Mouse (Mus musculus) neural tube, embryonic 13.5 days (tissue): ENCODE measurements at regions not wholly inside any gene's neighbourhood (a gene's known extent, or its start where the extent isn't known, plus 50 kb on each side); places are given as distances from the start of the nearest gene placed in this dataset.

ENCODE experiments used
- ATAC-seq: fragments of 200-750 bp; cut with Nextera tagmentation; 2 replicates; pipeline ENCODE4 v1.8.0; 2017; ENCODE audit warnings: low read depth, mild to moderate bottlenecking, moderate TSS enrichment, moderate library complexity
- H3K27ac ChIP-seq: fragments of 300-500 bp; sonication (generic); replicated peaks from 2 replicates; pipeline ENCODE4 v1.5.1; 2015; ENCODE audit warnings: moderate library complexity, mild to moderate bottlenecking, inconsistent platforms
- H3K27me3 ChIP-seq: fragments of 300-500 bp; sonication (generic); 2 replicates; pipeline ENCODE4 v1.6.1; 2015; ENCODE audit warnings: mild to moderate bottlenecking, inconsistent platforms
- H3K36me3 ChIP-seq: fragments of 300-500 bp; sonication (generic); 2 replicates; pipeline ENCODE4 v1.6.1; 2015; ENCODE audit warnings: mild to moderate bottlenecking, inconsistent platforms
- H3K4me1 ChIP-seq: fragments of 300-500 bp; sonication (generic); replicated peaks from 2 replicates; pipeline ENCODE4 v1.6.1; 2015; ENCODE audit warnings: inconsistent platforms
- H3K4me2 ChIP-seq: fragments of 300-500 bp; sonication (generic); 2 replicates; pipeline ENCODE4 v1.6.1; 2015; ENCODE audit warnings: inconsistent platforms, mild to moderate bottlenecking, moderate library complexity
- H3K4me3 ChIP-seq: fragments of 300-500 bp; sonication (generic); 2 replicates; pipeline ENCODE4 v1.5.1; 2015; ENCODE audit warnings: mild to moderate bottlenecking, inconsistent platforms
- H3K9ac ChIP-seq: fragments of 300-500 bp; sonication (generic); 2 replicates; pipeline ENCODE4 v1.6.1; 2015; ENCODE audit warnings: moderate library complexity, mild to moderate bottlenecking, inconsistent platforms
- H3K9me3 ChIP-seq: fragments of 300-500 bp; sonication (generic); 2 replicates; pipeline ENCODE4 v1.6.1; 2016; ENCODE audit warnings: inconsistent platforms
- WGBS: fragments of 180-500 bp; shearing (Covaris S2); methylation state at CpG from one replicate; pipeline ENCODE4 v1.1.7; 2015; 5-methylcytosine and 5-hydroxymethylcytosine counted together

DNA sequence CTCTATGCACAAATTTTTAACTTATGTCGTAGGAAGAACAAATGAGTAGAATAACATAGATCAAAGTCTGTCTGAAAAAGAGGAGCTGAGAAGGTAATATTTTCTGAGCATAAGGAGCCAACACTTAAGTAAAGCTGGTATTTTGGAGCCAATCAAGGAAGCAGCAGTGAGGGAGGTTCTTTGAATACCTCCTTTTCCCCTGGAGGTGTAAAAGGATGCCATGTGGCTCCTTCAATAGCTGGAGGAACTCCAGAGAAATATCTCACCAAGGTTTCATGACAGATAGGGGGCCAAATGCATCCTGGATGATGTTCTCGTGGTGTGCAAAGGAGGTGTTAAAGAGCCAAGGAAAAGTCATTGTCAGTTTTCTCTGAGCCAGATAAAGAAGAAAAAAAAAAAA lies 115.6 kb upstream of the Prkd1 start:
- Histone ChIP-seq H3K4me3 (no peak overlapping the region), H3K9me3 (no peaks in the 10 kb centered on the region), H3K36me3 (no peaks in the 10 kb centered on the region), H3K4me2 (no peak overlapping the region), H3K27ac (no peak overlapping the region), H3K27me3 (no peaks in the 10 kb centered on the region), H3K9ac (no peak overlapping the region), H3K4me1 (no peaks in the 10 kb centered on the region)
- 80% methylated on average over 2 of the region's 2 CpGs for WGBS
- ATAC-seq = no peak

GRCm38 (mm10) chr12:50734135-50734534 lies 85.2 kb upstream of the Prkd1 start:
- Histone ChIP-seq H3K4me2 (no peak overlapping the region), H3K9ac (no peak overlapping the region), H3K4me1 (no peaks in the 10 kb centered on the region), H3K27ac (no peak overlapping the region), H3K36me3 (no peaks in the 10 kb centered on the region), H3K4me3 (no peak overlapping the region), H3K27me3 (no peaks in the 10 kb centered on the region), H3K9me3 (no peaks in the 10 kb centered on the region)
- WGBS = 86% methylated on average over 9 of the region's 9 CpGs
- no peak for ATAC-seq

GRCm38 (mm10) chr12:50712615-50713014 lies 63.7 kb upstream of the Prkd1 start:
- H3K27me3 ChIP-seq = no peaks in the 10 kb centered on the region
- no peak overlapping the region; the same call in 1 of the 2 replicates for H3K27ac ChIP-seq

DNA sequence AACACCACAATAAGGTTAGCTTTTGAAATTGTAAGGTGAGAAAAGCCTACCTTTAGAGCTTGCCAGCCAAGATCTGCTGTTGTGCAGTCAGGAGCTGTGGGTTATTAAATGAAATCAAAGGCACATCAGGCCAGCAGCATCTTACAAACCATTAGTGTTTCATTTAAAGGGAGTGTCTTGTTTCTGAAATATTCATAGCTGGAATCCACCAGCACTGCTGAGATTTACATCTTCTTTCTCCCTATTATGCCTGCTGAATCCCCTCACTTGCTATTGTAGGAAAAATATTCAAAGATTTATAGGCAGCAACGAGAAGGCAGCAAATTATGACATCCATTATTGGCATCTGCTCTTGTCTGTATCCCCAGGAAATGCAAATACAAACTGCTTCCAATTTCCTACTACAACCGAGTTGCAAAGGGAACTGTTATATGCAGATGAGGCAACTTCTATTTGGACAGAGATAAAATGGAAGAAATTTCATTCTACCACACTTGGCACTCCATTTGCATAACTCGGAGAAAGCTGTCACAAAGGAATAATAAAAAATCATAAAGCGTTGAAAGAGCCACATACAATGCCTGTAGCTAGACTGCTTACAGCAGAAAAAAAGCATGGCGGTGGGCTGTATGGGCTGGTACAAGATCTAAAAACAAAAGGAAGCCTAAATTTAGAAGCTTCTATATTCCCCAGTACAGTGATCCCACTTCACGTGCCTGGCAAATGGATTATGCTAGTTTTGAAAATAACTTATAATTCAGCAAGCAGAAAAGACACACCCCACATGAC lies 60.3 kb upstream of the Prkd1 start:
- H3K4me3 ChIP-seq = no peak overlapping the region
- peaks cover 6% of the 10 kb centered on the region for H3K4me1 ChIP-seq
- H3K27ac ChIP-seq = peak overlapping the region; percentile 64
- ATAC-seq = peak; percentile 72
- H3K9ac ChIP-seq = no peak overlapping the region
- 46% methylated on average over 6 of the region's 6 CpGs for WGBS
- no peak overlapping the region for H3K4me2 ChIP-seq
- H3K36me3 ChIP-seq = no peaks in the 10 kb centered on the region
- no peaks in the 10 kb centered on the region for H3K27me3 ChIP-seq
- H3K9me3 ChIP-seq = no peaks in the 10 kb centered on the region

More at GRCm38 (mm10) chr12:50712615-50713014, 63.7 kb upstream of the Prkd1 start:
- ATAC-seq = no peak
- WGBS = 42% methylated on average over 5 of the region's 5 CpGs
- Histone ChIP-seq H3K9ac (no peak overlapping the region), H3K9me3 (no peaks in the 10 kb centered on the region), H3K4me3 (no peak overlapping the region), H3K4me1 (peaks cover 15% of the 10 kb centered on the region), H3K36me3 (no peaks in the 10 kb centered on the region), H3K4me2 (no peak overlapping the region)

- no peaks in the 10 kb centered on the region for H3K9me3 ChIP-seq
- H3K36me3 ChIP-seq = no peaks in the 10 kb centered on the region
- no peaks in the 10 kb centered on the region for H3K4me1 ChIP-seq
- no peaks in the 10 kb centered on the region for H3K27me3 ChIP-seq
- H3K27ac ChIP-seq = no peak overlapping the region
- H3K9ac ChIP-seq = no peak overlapping the region
- 49% methylated on average over 5 of the region's 5 CpGs for WGBS
- no peak overlapping the region for H3K4me3 ChIP-seq
- ATAC-seq = no peak
- H3K4me2 ChIP-seq = no peak overlapping the region
These were observed 49.9 kb upstream of the Prkd1 start for GRCm38 (mm10) chr12:50698613-50699442.
